Mouse (Mus musculus) neural tube, embryonic 15.5 days (tissue): ENCODE data around the gene Rasal2. TPM values are rescaled to one million over a fixed set of nuclear protein-coding genes. Genes with fewer than 3 reads are reported as not detected.

Source experiments
- ATAC-seq: fragments of 200-750 bp; cut with Nextera tagmentation; 2 replicates; pipeline ENCODE4 v1.8.0; 2017; ENCODE audit warnings: mild to moderate bottlenecking, moderate TSS enrichment, moderate library complexity; ENCODE audit not compliant: low FRiP score
- H3K27ac ChIP-seq: fragments of 300-500 bp; sonication (generic); replicated peaks from 2 replicates; pipeline ENCODE4 v1.5.1; 2015; ENCODE audit warnings: mild to moderate bottlenecking, inconsistent platforms
- H3K27me3 ChIP-seq: fragments of 300-500 bp; sonication (generic); replicated peaks from 2 replicates; pipeline ENCODE4 v1.6.1; 2015; ENCODE audit warnings: inconsistent platforms
- H3K36me3 ChIP-seq: fragments of 300-500 bp; sonication (generic); 2 replicates; pipeline ENCODE4 v1.6.1; 2015; ENCODE audit warnings: inconsistent platforms
- H3K4me1 ChIP-seq: fragments of 300-500 bp; sonication (generic); 2 replicates; pipeline ENCODE4 v1.6.1; 2015; ENCODE audit warnings: inconsistent platforms
- H3K4me2 ChIP-seq: fragments of 300-500 bp; sonication (generic); 2 replicates; pipeline ENCODE4 v1.6.1; 2015; ENCODE audit warnings: inconsistent platforms, mild to moderate bottlenecking, moderate library complexity
- H3K4me3 ChIP-seq: fragments of 300-500 bp; sonication (generic); replicated peaks from 2 replicates; pipeline ENCODE4 v1.5.1; 2015; ENCODE audit warnings: mild to moderate bottlenecking, inconsistent platforms
- H3K9ac ChIP-seq: fragments of 300-500 bp; sonication (generic); replicated peaks from 2 replicates; pipeline ENCODE4 v1.6.1; 2015; ENCODE audit warnings: mild to moderate bottlenecking, inconsistent platforms
- H3K9me3 ChIP-seq: fragments of 300-500 bp; sonication (generic); replicated peaks from 2 replicates; pipeline ENCODE4 v1.6.1; 2016; ENCODE audit warnings: inconsistent platforms
- WGBS: fragments of 180-500 bp; shearing (Covaris S2); methylation state at CpG from one replicate; pipeline ENCODE4 v1.1.7; 2015; ENCODE audit warnings: mixed read lengths; 5-methylcytosine and 5-hydroxymethylcytosine counted together
- polyA plus RNA-seq: library from polyadenylated mRNA; unstranded; fragments of >200 nt; fragmentation: Nextera tagmentation; extraction: Ambion mirVana; gene quantifications from 2 replicates; pipeline ENCODE4 v1.2.1, GENCODE M21; 2015

Gene Rasal2
- polyA plus RNA-seq, 1 experiment from 2014 or later, result 39.1 TPM

- Histone ChIP-seq H3K27me3 (no peaks in the 10 kb centered on the region), H3K4me2 (no peak overlapping the region), H3K9me3 (no peaks in the 10 kb centered on the region), H3K36me3 (no peaks in the 10 kb centered on the region), H3K27ac (no peak overlapping the region), H3K4me3 (no peak overlapping the region), H3K4me1 (no peaks in the 10 kb centered on the region), H3K9ac (no peak overlapping the region)
- no peak for ATAC-seq
- WGBS, result 97% methylated on average over 1 of the region's 1 CpGs
Measured at GRCm38 (mm10) chr1:157323091-157323490, 89.3 kb downstream of the Rasal2 start.

DNA sequence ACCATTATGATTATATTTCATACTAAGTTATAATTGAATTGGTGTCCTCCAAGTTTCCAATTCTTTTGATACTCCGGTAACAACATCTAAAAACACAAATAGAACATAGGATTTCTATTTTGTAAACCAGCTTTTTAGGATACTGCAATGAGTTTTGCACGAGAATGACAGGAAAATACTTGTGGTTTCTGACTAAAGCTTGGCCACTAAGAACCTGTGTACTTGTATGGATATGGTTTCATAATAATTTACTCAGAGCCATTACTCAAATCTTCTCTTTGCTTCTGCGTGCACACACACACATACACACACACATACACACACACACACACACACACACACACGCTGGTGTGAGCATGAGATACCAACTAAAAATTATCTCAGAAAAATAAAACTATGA lies 93.5 kb downstream of the Rasal2 start:
- H3K4me2 ChIP-seq, result no peak overlapping the region
- no peak overlapping the region for H3K4me3 ChIP-seq
- no peak overlapping the region for H3K9ac ChIP-seq
- H3K9me3 ChIP-seq, result no peaks in the 10 kb centered on the region
- ATAC-seq, result no peak
- 93% methylated on average over 4 of the region's 4 CpGs for WGBS
- no peaks in the 10 kb centered on the region for H3K4me1 ChIP-seq
- H3K27me3 ChIP-seq, result no peaks in the 10 kb centered on the region
- no peak overlapping the region for H3K27ac ChIP-seq
- H3K36me3 ChIP-seq, result no peaks in the 10 kb centered on the region

- Histone ChIP-seq H3K4me1 (no peaks in the 10 kb centered on the region), H3K36me3 (no peaks in the 10 kb centered on the region), H3K9ac (no peak overlapping the region), H3K4me2 (no peak overlapping the region), H3K27me3 (no peaks in the 10 kb centered on the region), H3K27ac (no peak overlapping the region), H3K9me3 (no peaks in the 10 kb centered on the region), H3K4me3 (no peak overlapping the region)
- no peak for ATAC-seq
- 91% methylated on average over 1 of the region's 1 CpGs for WGBS
Measured at GRCm38 (mm10) chr1:157301266-157301665, 111.1 kb downstream of the Rasal2 start.

DNA sequence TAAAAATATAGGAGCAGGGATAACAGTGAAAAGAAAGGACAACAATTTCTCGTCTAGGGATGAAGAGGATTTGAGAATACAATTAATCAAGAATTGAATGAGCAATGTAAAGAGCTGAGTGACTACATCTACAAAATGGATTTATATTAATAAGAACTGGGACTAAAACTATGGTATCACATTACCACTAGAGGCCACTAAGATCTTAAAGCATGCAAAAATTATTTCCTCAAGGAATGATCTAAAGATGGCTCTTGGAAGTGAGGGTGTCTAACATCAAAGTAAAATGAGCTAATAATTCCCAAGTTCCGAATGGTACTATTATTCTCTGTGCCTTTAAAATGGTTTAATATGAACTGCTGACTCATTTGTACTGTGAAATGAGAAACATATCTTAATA lies 112.8 kb downstream of the Rasal2 start:
- no peak overlapping the region for H3K9ac ChIP-seq
- no peaks in the 10 kb centered on the region for H3K27me3 ChIP-seq
- 85% methylated on average over 2 of the region's 2 CpGs for WGBS
- H3K4me2 ChIP-seq, result no peak overlapping the region
- no peaks in the 10 kb centered on the region for H3K9me3 ChIP-seq
- H3K36me3 ChIP-seq, result no peaks in the 10 kb centered on the region
- no peak for ATAC-seq
- no peak overlapping the region for H3K27ac ChIP-seq
- no peaks in the 10 kb centered on the region for H3K4me1 ChIP-seq
- no peak overlapping the region for H3K4me3 ChIP-seq

DNA sequence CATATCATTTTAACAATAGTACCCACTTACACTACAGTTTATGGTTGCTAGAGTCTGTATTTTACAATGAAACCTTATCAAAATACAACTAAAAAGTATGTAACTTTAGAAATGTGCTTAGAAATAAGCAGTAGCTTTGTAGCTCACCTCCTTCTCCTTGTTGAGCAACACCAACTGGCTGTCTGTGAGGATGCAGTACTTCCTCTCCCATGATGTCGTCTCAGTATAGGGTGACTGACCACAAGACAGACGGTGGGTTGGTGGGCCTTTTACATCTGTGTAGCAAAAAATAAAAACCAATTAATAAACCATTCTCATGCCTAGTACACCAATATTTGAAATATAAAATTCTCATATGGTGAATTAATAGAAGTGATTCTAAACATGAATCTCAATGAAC lies 113.4 kb downstream of the Rasal2 start:
- H3K27me3 ChIP-seq, result no peaks in the 10 kb centered on the region
- no peak overlapping the region for H3K9ac ChIP-seq
- H3K27ac ChIP-seq, result no peak overlapping the region
- H3K9me3 ChIP-seq, result no peaks in the 10 kb centered on the region
- ATAC-seq, result no peak
- H3K4me2 ChIP-seq, result no peak overlapping the region
- no peaks in the 10 kb centered on the region for H3K36me3 ChIP-seq
- 88% methylated on average over 2 of the region's 2 CpGs for WGBS
- no peak overlapping the region for H3K4me3 ChIP-seq
- no peaks in the 10 kb centered on the region for H3K4me1 ChIP-seq

GRCm38 (mm10) chr1:157297137-157297536 lies 115.3 kb downstream of the Rasal2 start:
- no peak overlapping the region for H3K27ac ChIP-seq
- WGBS, result 94% methylated on average over 1 of the region's 1 CpGs
- H3K4me1 ChIP-seq, result no peaks in the 10 kb centered on the region
- H3K27me3 ChIP-seq, result no peaks in the 10 kb centered on the region
- H3K36me3 ChIP-seq, result no peaks in the 10 kb centered on the region
- ATAC-seq, result no peak
- no peak overlapping the region for H3K4me3 ChIP-seq
- H3K9me3 ChIP-seq, result no peaks in the 10 kb centered on the region
- no peak overlapping the region for H3K9ac ChIP-seq
- H3K4me2 ChIP-seq, result no peak overlapping the region

- Histone ChIP-seq H3K9me3 (no peaks in the 10 kb centered on the region), H3K4me2 (no peak overlapping the region), H3K27me3 (no peaks in the 10 kb centered on the region), H3K36me3 (no peaks in the 10 kb centered on the region), H3K9ac (no peak overlapping the region), H3K4me3 (no peak overlapping the region), H3K27ac (no peak overlapping the region), H3K4me1 (no peaks in the 10 kb centered on the region)
- 75% methylated on average over 3 of the region's 3 CpGs for WGBS
- no peak for ATAC-seq
Measured at GRCm38 (mm10) chr1:157295868-157296267, 116.5 kb downstream of the Rasal2 start.

DNA sequence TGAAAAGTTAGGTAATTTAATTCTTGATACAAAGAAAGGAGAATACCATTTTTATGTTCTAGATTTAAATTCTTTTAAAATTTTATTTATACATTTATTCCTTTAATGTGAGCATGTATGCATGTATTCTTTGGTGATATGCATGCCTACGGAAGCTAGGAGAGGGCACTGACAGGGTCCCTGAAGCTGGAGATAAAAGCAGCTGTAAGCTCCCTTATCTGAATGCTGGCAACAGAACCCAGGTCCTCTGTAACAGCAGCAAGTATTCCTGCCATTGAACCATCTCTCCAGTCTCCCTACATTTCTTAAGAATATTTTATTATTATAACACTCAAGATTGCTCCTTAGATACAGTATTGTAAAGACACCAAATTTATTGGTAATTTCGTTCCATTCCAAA lies 122.2 kb downstream of the Rasal2 start:
- no peak overlapping the region for H3K9ac ChIP-seq
- no peak for ATAC-seq
- 81% methylated on average over 2 of the region's 2 CpGs for WGBS
- H3K27me3 ChIP-seq, result no peaks in the 10 kb centered on the region
- no peaks in the 10 kb centered on the region for H3K9me3 ChIP-seq
- H3K4me1 ChIP-seq, result no peaks in the 10 kb centered on the region
- H3K4me3 ChIP-seq, result no peak overlapping the region
- H3K27ac ChIP-seq, result no peak overlapping the region
- H3K36me3 ChIP-seq, result no peaks in the 10 kb centered on the region
- H3K4me2 ChIP-seq, result no peak overlapping the region

DNA sequence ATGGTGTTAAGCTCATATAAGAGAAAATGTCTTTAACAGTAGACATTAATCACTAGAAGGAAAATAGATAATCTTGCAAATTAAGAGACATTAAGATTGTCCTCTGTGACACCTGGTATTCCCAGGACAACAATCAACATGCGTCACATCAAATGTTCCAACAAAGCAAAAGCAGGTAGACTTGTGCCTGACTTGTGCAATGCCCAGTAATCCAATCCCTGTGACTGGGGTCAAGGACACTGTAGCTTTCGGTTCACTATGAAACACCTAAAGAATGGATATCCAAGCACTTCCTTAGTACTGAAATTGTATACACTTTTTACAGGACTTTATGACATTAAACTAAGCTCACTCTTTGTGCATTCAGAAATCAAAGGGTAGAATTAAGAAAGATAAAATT lies 123.1 kb downstream of the Rasal2 start:
- ATAC-seq, result no peak
- H3K9me3 ChIP-seq, result no peaks in the 10 kb centered on the region
- H3K4me3 ChIP-seq, result no peak overlapping the region
- no peaks in the 10 kb centered on the region for H3K27me3 ChIP-seq
- 78% methylated on average over 2 of the region's 2 CpGs for WGBS
- H3K4me2 ChIP-seq, result no peak overlapping the region
- H3K36me3 ChIP-seq, result no peaks in the 10 kb centered on the region
- H3K4me1 ChIP-seq, result no peaks in the 10 kb centered on the region
- H3K9ac ChIP-seq, result no peak overlapping the region
- no peak overlapping the region for H3K27ac ChIP-seq

DNA sequence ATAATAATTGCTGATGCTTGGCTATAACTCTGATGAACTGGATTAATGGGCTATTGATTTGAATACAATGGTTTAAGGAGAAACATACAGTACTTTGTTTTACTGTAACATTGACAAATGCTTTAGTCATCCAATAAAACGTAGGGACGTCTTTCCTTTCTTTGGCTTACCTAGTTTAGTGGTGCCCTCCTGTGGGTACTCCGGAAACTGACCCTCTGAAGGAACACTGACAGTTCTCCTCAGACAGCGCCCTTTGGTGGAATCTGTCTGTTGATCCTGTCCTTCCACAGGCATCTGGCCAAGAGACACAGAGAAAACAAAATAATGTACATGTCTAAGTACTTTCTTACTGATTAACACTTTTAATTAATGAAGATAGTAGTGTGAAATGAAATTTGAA lies 125.8 kb downstream of the Rasal2 start:
- H3K9ac ChIP-seq, result no peak overlapping the region
- 10% methylated on average over 4 of the region's 4 CpGs for WGBS
- no peak for ATAC-seq

GRCm38 (mm10) chr1:157285366-157285765 lies 127.0 kb downstream of the Rasal2 start:
- no peak overlapping the region for H3K4me3 ChIP-seq
- H3K27me3 ChIP-seq, result no peaks in the 10 kb centered on the region
- H3K9me3 ChIP-seq, result no peaks in the 10 kb centered on the region
- H3K9ac ChIP-seq, result no peak overlapping the region
- no peak for ATAC-seq
- no peak overlapping the region for H3K27ac ChIP-seq
- no peak overlapping the region for H3K4me2 ChIP-seq
- H3K36me3 ChIP-seq, result no peaks in the 10 kb centered on the region
- H3K4me1 ChIP-seq, result no peaks in the 10 kb centered on the region
- 66% methylated on average over 3 of the region's 3 CpGs for WGBS

More for the DNA sequence above, 125.8 kb downstream of the Rasal2 start:
- no peak overlapping the region for H3K4me3 ChIP-seq
- no peaks in the 10 kb centered on the region for H3K4me1 ChIP-seq
- no peak overlapping the region for H3K27ac ChIP-seq
- H3K36me3 ChIP-seq, result no peaks in the 10 kb centered on the region
- no peak overlapping the region for H3K4me2 ChIP-seq
- no peaks in the 10 kb centered on the region for H3K9me3 ChIP-seq
- H3K27me3 ChIP-seq, result no peaks in the 10 kb centered on the region

GRCm38 (mm10) chr1:157280781-157281180 lies 131.6 kb downstream of the Rasal2 start:
- Histone ChIP-seq H3K4me3 (no peak overlapping the region), H3K27ac (no peak overlapping the region), H3K27me3 (no peaks in the 10 kb centered on the region), H3K4me1 (no peaks in the 10 kb centered on the region), H3K36me3 (no peaks in the 10 kb centered on the region), H3K4me2 (no peak overlapping the region), H3K9me3 (no peaks in the 10 kb centered on the region), H3K9ac (no peak overlapping the region)
- ATAC-seq, result no peak

DNA sequence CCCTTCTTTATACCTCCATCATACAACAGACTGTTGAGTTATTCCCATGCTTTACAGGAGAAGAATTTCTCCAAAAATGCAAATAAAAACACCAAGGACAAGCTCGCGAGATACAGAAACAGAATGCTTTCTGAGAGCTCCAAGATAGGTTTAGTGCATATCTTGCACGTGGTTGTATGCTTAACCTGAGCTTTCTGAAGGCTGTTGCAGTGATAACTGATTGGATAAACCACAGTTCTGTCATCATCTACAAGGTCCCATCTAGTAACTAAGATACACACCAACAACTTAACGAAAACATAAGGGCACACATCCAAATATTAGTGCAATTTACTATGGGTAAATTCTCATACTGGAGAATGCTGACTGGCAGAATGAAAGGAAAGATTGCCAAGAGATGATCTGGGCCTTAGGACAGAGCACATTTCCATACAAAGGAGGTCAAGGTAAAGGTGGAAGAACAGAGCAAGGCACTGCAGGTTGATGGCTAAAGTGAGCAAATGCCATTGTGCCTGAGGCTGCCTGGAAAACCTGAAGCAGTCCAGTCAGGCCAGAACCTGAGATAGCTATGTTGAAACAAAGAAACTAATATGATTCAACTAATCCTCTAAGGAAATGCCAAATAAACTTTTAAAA lies 136.6 kb downstream of the Rasal2 start:
- Histone ChIP-seq H3K4me3 (no peak overlapping the region), H3K4me2 (no peak overlapping the region), H3K9me3 (no peaks in the 10 kb centered on the region), H3K27me3 (no peaks in the 10 kb centered on the region), H3K27ac (no peak overlapping the region), H3K9ac (no peak overlapping the region), H3K4me1 (no peaks in the 10 kb centered on the region), H3K36me3 (no peaks in the 10 kb centered on the region)
- WGBS, result 87% methylated on average over 4 of the region's 4 CpGs
- ATAC-seq, result no peak
